Mouse (Mus musculus): ENCODE measurements around the gene Tbc1d2b.

- TF ChIP-seq CTCF (IDR thresholded peaks at IDR 0.05; ENCODE audit: control insufficient read depth, insufficient read depth, insufficient read length) (no peak), CEBPB (IDR thresholded peaks at IDR 0.05; ENCODE audit: low read depth) (no peak), MAX (IDR thresholded peaks at IDR 0.05) (no peak), USF1 (IDR thresholded peaks at IDR 0.05; ENCODE audit: low read depth) (no peak), FOSL1 (IDR thresholded peaks at IDR 0.05; ENCODE audit: insufficient read depth, low read length, poor library complexity, severe bottlenecking) (no peak), MYOG (IDR thresholded peaks at IDR 0.05; ENCODE audit: control insufficient read depth, extremely low read depth, insufficient read length) (no peak), MYOD1 (IDR thresholded peaks at IDR 0.05; ENCODE audit: control insufficient read depth, insufficient read length, low read depth) (no peak)
Observed at GRCm38 (mm10) chr9:90200501-90200900, 70.1 kb downstream of the Tbc1d2b start.
